ENCODE assay signal across 42 mouse cellular contexts in genomic region chr16:17956052-17956638, GRCm38 (mm10). TPM values are rescaled to one million over a fixed set of nuclear protein-coding genes. Genes with fewer than 3 reads are reported as not detected.
"Had no signal": no experiment of that assay in that cellular context is flagged by ENCODE, and none has a peak within 500 bp of the region (broad histone marks: within the 10 kb centered on the region; RNA-seq: fewer than 3 reads in every experiment).

No protein-coding gene starts in this region.

RNA-seq across cellular contexts. Expression of gene Vpreb2, which starts 24.1 kb away (rescaled TPM):
- total RNA-seq: heart, postnatal 10 days; heart, postnatal 14 days; heart, postnatal 25 days; heart, postnatal 36 days; heart, postnatal 4 days; hindbrain, postnatal 0 days; layer of hippocampus, adult 2 months; layer of hippocampus, adult 8-10 months; layer of hippocampus, postnatal 10 days; layer of hippocampus, postnatal 25 days; layer of hippocampus, postnatal 36 days; left cerebral cortex, adult 2 months had no signal
- polyA plus RNA-seq: heart, embryonic 11.5 days; heart, embryonic 12.5 days; heart, embryonic 13.5 days; heart, embryonic 14.5 days; heart, embryonic 15.5 days; heart, embryonic 16.5 days; heart, postnatal 0 days; hindbrain, embryonic 10.5 days; hindbrain, embryonic 11.5 days; hindbrain, embryonic 12.5 days; hindbrain, embryonic 13.5 days; hindbrain, embryonic 14.5 days; hindbrain, embryonic 15.5 days; hindbrain, embryonic 16.5 days; hindbrain, postnatal 0 days; inflammation-experienced regulatory T-cells, adult 6 months; intestine, embryonic 14.5 days; intestine, embryonic 15.5 days; intestine, embryonic 16.5 days; intestine, postnatal 0 days; kidney, adult 2 months; kidney, embryonic 14.5 days; kidney, embryonic 15.5 days; kidney, embryonic 16.5 days; kidney, postnatal 0 days; large intestine, adult 2 months had no signal

RNA-seq across cellular contexts. Expression of gene Gsc2, which starts 41.3 kb away (rescaled TPM):
- total RNA-seq: heart, postnatal 10 days; heart, postnatal 14 days; heart, postnatal 25 days; heart, postnatal 36 days; heart, postnatal 4 days; hematopoietic stem cell, adult 5-6 weeks; layer of hippocampus, adult 18-20 months; layer of hippocampus, adult 2 months; layer of hippocampus, adult 8-10 months; layer of hippocampus, postnatal 10 days; layer of hippocampus, postnatal 14 days; layer of hippocampus, postnatal 25 days; layer of hippocampus, postnatal 36 days; left cerebral cortex, adult 18-20 months; left cerebral cortex, adult 2 months had no signal
- polyA plus RNA-seq: heart, embryonic 11.5 days; heart, embryonic 12.5 days; heart, embryonic 13.5 days; heart, embryonic 14.5 days; heart, embryonic 15.5 days; heart, embryonic 16.5 days; heart, postnatal 0 days; hindbrain, embryonic 11.5 days; inflammation-experienced regulatory T-cells, adult 6 months; intestine, embryonic 14.5 days; intestine, embryonic 15.5 days; intestine, embryonic 16.5 days; intestine, postnatal 0 days; kidney, adult 2 months; kidney, embryonic 14.5 days; kidney, embryonic 15.5 days; kidney, embryonic 16.5 days; large intestine, adult 2 months had no signal

RNA-seq across cellular contexts. Expression of gene Tssk2, which starts 57.7 kb away (rescaled TPM):
- total RNA-seq: heart, postnatal 10 days; heart, postnatal 14 days; heart, postnatal 25 days; heart, postnatal 36 days; heart, postnatal 4 days; hematopoietic stem cell, adult 5-6 weeks; hindbrain, postnatal 0 days; layer of hippocampus, adult 18-20 months; layer of hippocampus, adult 2 months; layer of hippocampus, adult 8-10 months; layer of hippocampus, postnatal 10 days; layer of hippocampus, postnatal 14 days; layer of hippocampus, postnatal 25 days; layer of hippocampus, postnatal 36 days; left cerebral cortex, adult 18-20 months; left cerebral cortex, adult 2 months; left cerebral cortex, adult 8-10 months had no signal
- polyA plus RNA-seq: heart, embryonic 12.5 days; heart, embryonic 13.5 days; heart, embryonic 14.5 days; heart, embryonic 15.5 days; heart, embryonic 16.5 days; heart, postnatal 0 days; hindbrain, embryonic 10.5 days; hindbrain, embryonic 11.5 days; hindbrain, embryonic 13.5 days; hindbrain, embryonic 14.5 days; hindbrain, embryonic 15.5 days; hindbrain, postnatal 0 days; intestine, embryonic 14.5 days; intestine, embryonic 15.5 days; intestine, embryonic 16.5 days; intestine, postnatal 0 days; kidney, embryonic 14.5 days; kidney, embryonic 15.5 days; kidney, embryonic 16.5 days; kidney, postnatal 0 days; large intestine, adult 2 months had no signal
